Mouse (Mus musculus): ENCODE measurements around the gene Nlgn1. TPM values are rescaled to one million over a fixed set of nuclear protein-coding genes. Genes with fewer than 3 reads are reported as not detected.

The Nlgn1 gene
- polyA plus RNA-seq, 1 experiment from 2014 or later = 15.9 TPM

DNA sequence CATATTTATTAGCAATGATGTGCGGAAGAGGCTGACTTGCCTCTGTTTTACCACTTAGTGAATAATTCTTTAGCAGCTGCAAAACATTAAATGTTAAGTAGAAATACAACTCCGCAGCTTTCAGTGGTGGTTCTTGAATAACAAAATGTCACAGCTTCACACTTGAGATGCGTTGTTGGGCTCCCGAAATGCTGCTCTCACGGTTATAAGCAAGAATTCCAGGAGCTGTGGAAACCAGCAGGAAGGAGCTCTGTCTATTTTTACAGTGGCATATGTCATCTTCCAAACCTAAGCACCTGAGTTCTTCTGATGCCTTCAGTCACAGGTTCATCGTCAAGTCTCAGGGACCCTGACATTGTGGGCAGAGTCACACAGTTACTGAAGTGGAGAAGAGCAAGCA is 556.8 kb downstream of the Nlgn1 start:
- Histone ChIP-seq H3K4me1 (ENCODE audit: control insufficient read depth, insufficient read depth, low read length) (peaks cover 9% of the 10 kb centered on the region), H3K27ac (ENCODE audit: low read depth, low read length) (no peak overlapping the region), H3K4me3 (ENCODE audit: low read depth, low read length) (no peak overlapping the region), H3K36me3 (ENCODE audit: control insufficient read depth, insufficient read depth, low read length) (no peaks in the 10 kb centered on the region), H3K4me2 (ENCODE audit: low read length) (no peak overlapping the region), H3K9me3 (replicated peaks; ENCODE audit: control insufficient read depth, low read length) (no peaks in the 10 kb centered on the region), H3K27me3 (replicated peaks; ENCODE audit: control insufficient read depth, insufficient read depth, low read length) (no peaks in the 10 kb centered on the region), H3K9ac (ENCODE audit: low read length) (no peak overlapping the region)
- 63% methylated on average over 6 of the region's 6 CpGs for WGBS
- DNase-seq (ENCODE audit: low spot score) (no peak), ATAC-seq (no peak)

- peak overlapping the region; percentile 49 for H3K27ac ChIP-seq (ENCODE audit: low read depth, low read length)
- H3K9me3 ChIP-seq (replicated peaks; ENCODE audit: control insufficient read depth, low read length) = no peaks in the 10 kb centered on the region
- WGBS = 10% methylated on average over 4 of the region's 4 CpGs
- peaks cover 9% of the 10 kb centered on the region for H3K4me1 ChIP-seq (ENCODE audit: control insufficient read depth, insufficient read depth, low read length)
- H3K36me3 ChIP-seq (ENCODE audit: control insufficient read depth, insufficient read depth, low read length) = no peaks in the 10 kb centered on the region
- H3K9ac ChIP-seq (ENCODE audit: low read length) = no peak overlapping the region
- peak; percentile 95 for ATAC-seq
- DNase-seq (ENCODE audit: low spot score) = peak; percentile 85
- no peaks in the 10 kb centered on the region for H3K27me3 ChIP-seq (replicated peaks; ENCODE audit: control insufficient read depth, insufficient read depth, low read length)
- no peak overlapping the region for H3K4me3 ChIP-seq (ENCODE audit: low read depth, low read length)
- no peak overlapping the region for H3K4me2 ChIP-seq (ENCODE audit: low read length)
Observed at GRCm38 (mm10) chr3:25773908-25774307, 558.4 kb downstream of the Nlgn1 start.

- DNase-seq (ENCODE audit: low spot score) (peak; percentile 76), ATAC-seq (peak; percentile 94)
- no peaks in the 10 kb centered on the region for H3K36me3 ChIP-seq (ENCODE audit: control insufficient read depth, insufficient read depth, low read length)
- no peak overlapping the region for H3K4me2 ChIP-seq (ENCODE audit: low read length)
- peaks cover 9% of the 10 kb centered on the region for H3K4me1 ChIP-seq (ENCODE audit: control insufficient read depth, insufficient read depth, low read length)
- H3K27ac ChIP-seq (ENCODE audit: low read depth, low read length) = no peak overlapping the region
- no peaks in the 10 kb centered on the region for H3K9me3 ChIP-seq (replicated peaks; ENCODE audit: control insufficient read depth, low read length)
- no peak overlapping the region for H3K4me3 ChIP-seq (ENCODE audit: low read depth, low read length)
- H3K27me3 ChIP-seq (replicated peaks; ENCODE audit: control insufficient read depth, insufficient read depth, low read length) = no peaks in the 10 kb centered on the region
- no peak overlapping the region for H3K9ac ChIP-seq (ENCODE audit: low read length)
Observed at GRCm38 (mm10) chr3:25773467-25773866, 558.8 kb downstream of the Nlgn1 start.

DNA sequence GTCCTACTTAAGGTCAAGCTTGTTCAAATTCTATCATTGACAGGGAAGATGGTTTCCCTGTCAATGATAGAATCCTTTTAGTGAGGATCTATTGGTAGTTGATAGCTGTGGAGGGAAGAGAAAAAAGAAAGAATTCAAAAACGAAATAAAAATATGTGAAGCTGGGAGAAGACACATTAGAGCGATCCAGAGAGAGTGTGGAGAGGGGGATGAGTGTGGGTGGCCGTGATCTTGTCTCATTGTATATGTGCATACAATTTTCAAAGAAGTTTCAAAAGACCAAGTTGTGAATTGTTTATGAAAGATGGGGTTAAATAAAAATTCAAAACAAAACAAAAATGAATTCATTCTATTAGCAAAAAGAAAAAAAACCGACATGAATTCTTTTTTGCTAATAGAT is 568.6 kb downstream of the Nlgn1 start:
- no peaks in the 10 kb centered on the region for H3K36me3 ChIP-seq (ENCODE audit: control insufficient read depth, insufficient read depth, low read length)
- DNase-seq (ENCODE audit: low spot score) = no peak
- ATAC-seq = no peak
- no peaks in the 10 kb centered on the region for H3K9me3 ChIP-seq (replicated peaks; ENCODE audit: control insufficient read depth, low read length)
- H3K4me2 ChIP-seq (ENCODE audit: low read length) = no peak overlapping the region
- H3K4me3 ChIP-seq (ENCODE audit: low read depth, low read length) = no peak overlapping the region
- H3K9ac ChIP-seq (ENCODE audit: low read length) = no peak overlapping the region
- H3K4me1 ChIP-seq (ENCODE audit: control insufficient read depth, insufficient read depth, low read length) = no peaks in the 10 kb centered on the region
- H3K27ac ChIP-seq (ENCODE audit: low read depth, low read length) = no peak overlapping the region
- WGBS = 87% methylated on average over 4 of the region's 4 CpGs
- H3K27me3 ChIP-seq (replicated peaks; ENCODE audit: control insufficient read depth, insufficient read depth, low read length) = no peaks in the 10 kb centered on the region

- no peaks in the 10 kb centered on the region for H3K9me3 ChIP-seq (replicated peaks; ENCODE audit: control insufficient read depth, low read length)
- H3K36me3 ChIP-seq (ENCODE audit: control insufficient read depth, insufficient read depth, low read length) = no peaks in the 10 kb centered on the region
- no peaks in the 10 kb centered on the region for H3K27me3 ChIP-seq (replicated peaks; ENCODE audit: control insufficient read depth, insufficient read depth, low read length)
- DNase-seq (ENCODE audit: low spot score) (no peak), ATAC-seq (no peak)
- 93% methylated on average over 2 of the region's 2 CpGs for WGBS
- no peak overlapping the region for H3K27ac ChIP-seq (ENCODE audit: low read depth, low read length)
- no peaks in the 10 kb centered on the region for H3K4me1 ChIP-seq (ENCODE audit: control insufficient read depth, insufficient read depth, low read length)
- no peak overlapping the region for H3K4me3 ChIP-seq (ENCODE audit: low read depth, low read length)
- no peak overlapping the region for H3K4me2 ChIP-seq (ENCODE audit: low read length)
- H3K9ac ChIP-seq (ENCODE audit: low read length) = no peak overlapping the region
Observed at GRCm38 (mm10) chr3:25757813-25758212, 574.4 kb downstream of the Nlgn1 start.

DNA sequence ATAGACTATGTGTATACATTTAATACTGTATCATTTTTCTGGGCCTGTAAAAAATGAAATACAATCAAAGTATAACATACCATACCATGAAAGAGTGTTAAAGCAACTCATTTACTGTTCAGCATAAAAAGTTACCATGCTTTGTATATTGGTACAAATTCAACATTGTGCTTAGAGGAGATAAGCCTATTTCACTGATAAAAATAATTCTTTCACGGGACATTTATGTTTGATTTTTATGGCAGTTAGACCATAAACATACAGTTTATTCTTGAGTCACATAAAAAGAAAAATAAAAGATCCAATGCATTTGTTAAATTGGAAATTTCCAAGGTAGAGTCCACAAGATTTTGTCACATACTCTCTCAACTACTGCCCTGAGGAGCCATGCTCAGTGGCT is 608.1 kb downstream of the Nlgn1 start:
- Histone ChIP-seq H3K36me3 (ENCODE audit: control insufficient read depth, insufficient read depth, low read length) (no peaks in the 10 kb centered on the region), H3K27ac (ENCODE audit: low read depth, low read length) (no peak overlapping the region), H3K27me3 (replicated peaks; ENCODE audit: control insufficient read depth, insufficient read depth, low read length) (no peaks in the 10 kb centered on the region), H3K4me1 (ENCODE audit: control insufficient read depth, insufficient read depth, low read length) (no peaks in the 10 kb centered on the region), H3K4me3 (ENCODE audit: low read depth, low read length) (no peak overlapping the region), H3K9ac (ENCODE audit: low read length) (no peak overlapping the region), H3K9me3 (replicated peaks; ENCODE audit: control insufficient read depth, low read length) (no peaks in the 10 kb centered on the region), H3K4me2 (ENCODE audit: low read length) (no peak overlapping the region)
- WGBS = 87% methylated on average over 1 of the region's 1 CpGs
- no peak for ATAC-seq
- no peak for DNase-seq (ENCODE audit: low spot score)

DNA sequence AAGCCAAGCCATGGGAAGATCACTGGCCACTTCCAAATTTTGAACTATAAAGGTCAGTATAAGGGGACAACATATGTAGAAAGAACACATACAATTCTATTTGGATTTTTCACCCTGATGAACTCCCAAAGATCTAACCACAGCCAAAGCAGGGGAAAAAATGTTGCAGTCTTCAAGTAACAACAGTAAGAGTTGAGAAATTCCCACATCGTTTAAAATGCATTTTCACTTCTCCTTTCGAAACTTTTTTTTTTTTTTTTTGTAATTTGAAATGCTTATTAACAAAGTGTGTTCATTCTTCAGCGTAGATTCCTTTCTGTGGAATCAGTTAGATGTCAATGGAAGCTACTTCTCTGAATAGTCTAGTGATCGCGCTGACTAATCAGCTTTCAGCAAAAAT is 610.8 kb downstream of the Nlgn1 start:
- no peak overlapping the region for H3K9ac ChIP-seq (ENCODE audit: low read length)
- no peak overlapping the region for H3K4me3 ChIP-seq (ENCODE audit: low read depth, low read length)
- ATAC-seq = no peak
- no peak overlapping the region for H3K4me2 ChIP-seq (ENCODE audit: low read length)
- no peaks in the 10 kb centered on the region for H3K4me1 ChIP-seq (ENCODE audit: control insufficient read depth, insufficient read depth, low read length)
- H3K27me3 ChIP-seq (replicated peaks; ENCODE audit: control insufficient read depth, insufficient read depth, low read length) = no peaks in the 10 kb centered on the region
- H3K36me3 ChIP-seq (ENCODE audit: control insufficient read depth, insufficient read depth, low read length) = no peaks in the 10 kb centered on the region
- 51% methylated on average over 5 of the region's 5 CpGs for WGBS
- no peak overlapping the region for H3K27ac ChIP-seq (ENCODE audit: low read depth, low read length)
- H3K9me3 ChIP-seq (replicated peaks; ENCODE audit: control insufficient read depth, low read length) = no peaks in the 10 kb centered on the region
- DNase-seq (ENCODE audit: low spot score) = no peak

- no peak overlapping the region for H3K4me3 ChIP-seq (ENCODE audit: low read depth, low read length)
- H3K27ac ChIP-seq (ENCODE audit: low read depth, low read length) = no peak overlapping the region
- WGBS = 85% methylated on average over 2 of the region's 2 CpGs
- H3K9ac ChIP-seq (ENCODE audit: low read length) = no peak overlapping the region
- no peaks in the 10 kb centered on the region for H3K9me3 ChIP-seq (replicated peaks; ENCODE audit: control insufficient read depth, low read length)
- no peaks in the 10 kb centered on the region for H3K36me3 ChIP-seq (ENCODE audit: control insufficient read depth, insufficient read depth, low read length)
- ATAC-seq (no peak), DNase-seq (ENCODE audit: low spot score) (no peak)
- no peak overlapping the region for H3K4me2 ChIP-seq (ENCODE audit: low read length)
- no peaks in the 10 kb centered on the region for H3K27me3 ChIP-seq (replicated peaks; ENCODE audit: control insufficient read depth, insufficient read depth, low read length)
- H3K4me1 ChIP-seq (ENCODE audit: control insufficient read depth, insufficient read depth, low read length) = no peaks in the 10 kb centered on the region
Observed at GRCm38 (mm10) chr3:25707380-25707779, 624.9 kb downstream of the Nlgn1 start.

- peaks cover 2% of the 10 kb centered on the region; the same call in 1 of the 2 replicates for H3K4me1 ChIP-seq (ENCODE audit: control insufficient read depth, insufficient read depth, low read length)
- H3K9me3 ChIP-seq (replicated peaks; ENCODE audit: control insufficient read depth, low read length) = no peaks in the 10 kb centered on the region
- H3K27me3 ChIP-seq (replicated peaks; ENCODE audit: control insufficient read depth, insufficient read depth, low read length) = no peaks in the 10 kb centered on the region
- no peak overlapping the region for H3K4me3 ChIP-seq (ENCODE audit: low read depth, low read length)
- H3K27ac ChIP-seq (ENCODE audit: low read depth, low read length) = no peak overlapping the region
- H3K9ac ChIP-seq (ENCODE audit: low read length) = no peak overlapping the region
- H3K4me2 ChIP-seq (ENCODE audit: low read length) = no peak overlapping the region
- no peaks in the 10 kb centered on the region for H3K36me3 ChIP-seq (ENCODE audit: control insufficient read depth, insufficient read depth, low read length)
- DNase-seq (ENCODE audit: low spot score) (peak; percentile 52), ATAC-seq (no peak)
- 73% methylated on average over 1 of the region's 1 CpGs for WGBS
Observed at GRCm38 (mm10) chr3:25697231-25697630, 635.0 kb downstream of the Nlgn1 start.

Measured in forebrain, embryonic 14.5 days (tissue).